Mouse (Mus musculus) right cerebral cortex, postnatal 36 days (tissue): Measurements from ENCODE around the gene Uhrf2.

Source experiments
- DNase-seq, 2 experiments: peaks; one replicate each; pipeline ENCODE4 v3.0.0; 2022; ENCODE audit warnings: low spot score in 2 of 2, mixed read lengths in 1 of 2

Gene Uhrf2

GRCm38 (mm10) chr19:30124999-30125669 is 94.8 kb downstream of the Uhrf2 start:
- no peak for DNase-seq

- no peak for DNase-seq
These were observed 95.4 kb downstream of the Uhrf2 start for GRCm38 (mm10) chr19:30125670-30126059.

- DNase-seq, result no peak
These were observed 97.9 kb downstream of the Uhrf2 start for GRCm38 (mm10) chr19:30128177-30128576.

DNA sequence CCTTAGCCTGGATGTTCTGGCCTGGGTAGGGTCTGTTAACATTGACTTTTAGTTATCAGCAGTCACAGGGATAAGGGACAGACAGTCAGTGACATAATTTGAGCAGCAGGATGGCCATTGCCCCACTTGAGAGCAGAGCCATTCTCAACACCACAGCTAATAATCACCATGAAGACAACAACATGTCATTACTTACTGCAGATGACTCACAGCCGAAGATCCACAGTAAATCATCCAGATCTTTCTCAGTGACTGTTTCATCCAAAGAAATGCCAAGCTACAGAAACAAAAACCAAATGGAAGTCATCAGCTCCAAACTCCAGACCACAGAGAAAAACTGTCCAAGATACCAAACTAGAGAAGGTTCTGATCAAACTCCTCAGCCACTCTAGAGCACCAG is 106.0 kb downstream of the Uhrf2 start:
- DNase-seq, result no peak
